In genomic region chr3:128001924-128002501, GRCm38 (mm10) we compare ENCODE assay signal across 7 mouse cellular contexts.
DNase-seq lines count a peak whose midpoint lies in the region; ATAC-seq lines count a peak whose summit lies in the region.

No protein-coding gene starts in this region.

- H3K27me3 ChIP-seq in forebrain, embryonic 15.5 days = no peaks in the 10 kb centered on the region

- H3K4me1 ChIP-seq in forebrain, embryonic 15.5 days = no peaks in the 10 kb centered on the region

- no peaks in the 10 kb centered on the region for H3K36me3 ChIP-seq in forebrain, embryonic 15.5 days

- H3K4me2 ChIP-seq in forebrain, embryonic 15.5 days (replicated peaks) = no peak overlapping the region

- DNase-seq in ovary, postnatal 14 days (ENCODE audit: low spot score) = peak; percentile 42
- DNase-seq in ovary, postnatal 10 days (ENCODE audit: low spot score) = no peak
- peak; percentile 19 to 33 for DNase-seq in adrenal gland, postnatal 36 days
- peak; percentile 59 for DNase-seq in kidney, postnatal 10 days
- DNase-seq in lung, postnatal 14 days = peak; percentile 35
- DNase-seq in right cerebral cortex, postnatal 25 days = peak; percentile 16

- H3K27ac ChIP-seq in forebrain, embryonic 15.5 days (replicated peaks) = no peak overlapping the region

- 75% methylated on average over 6 of the region's 6 CpGs for WGBS in forebrain, embryonic 15.5 days

- ATAC-seq in forebrain, embryonic 15.5 days (replicated peaks) = peak; percentile 58

- no peak overlapping the region for H3K9ac ChIP-seq in forebrain, embryonic 15.5 days (replicated peaks)

- no peak overlapping the region for H3K4me3 ChIP-seq in forebrain, embryonic 15.5 days

- H3K9me3 ChIP-seq in forebrain, embryonic 15.5 days = no peaks in the 10 kb centered on the region
